Mouse (Mus musculus): ENCODE measurements around the gene Wnk2.
"Not testable (repeated sequence)": the region's sequence is repeated elsewhere in the genome, so short reads cannot be mapped to it uniquely, and the experiment has no call there.

The Wnk2 gene

GRCm38 (mm10) chr13:49094667-49095066 is 53.1 kb downstream of the Wnk2 start:
- no peak for DNase-seq (ENCODE audit: low spot score)

GRCm38 (mm10) chr13:49093471-49093891 is 54.3 kb downstream of the Wnk2 start:
- no peak for DNase-seq (ENCODE audit: low spot score)

- no peak for DNase-seq (ENCODE audit: low spot score)
Measured at GRCm38 (mm10) chr13:49092596-49092995, 55.2 kb downstream of the Wnk2 start.

GRCm38 (mm10) chr13:49090176-49090575 is 57.6 kb downstream of the Wnk2 start:
- no peak for DNase-seq (ENCODE audit: low spot score)

GRCm38 (mm10) chr13:49088874-49089273 is 58.9 kb downstream of the Wnk2 start:
- DNase-seq (ENCODE audit: low spot score): no peak

GRCm38 (mm10) chr13:49087420-49087819 is 60.4 kb downstream of the Wnk2 start:
- DNase-seq (ENCODE audit: low spot score): no peak

- DNase-seq (ENCODE audit: low spot score): no peak
Measured at GRCm38 (mm10) chr13:49086431-49086830, 61.4 kb downstream of the Wnk2 start.

GRCm38 (mm10) chr13:49085211-49085610 is 62.6 kb downstream of the Wnk2 start:
- no peak for DNase-seq (ENCODE audit: low spot score)

- DNase-seq (ENCODE audit: low spot score): no peak
Measured at GRCm38 (mm10) chr13:49084781-49085180, 63.0 kb downstream of the Wnk2 start.

GRCm38 (mm10) chr13:49083941-49084340 is 63.9 kb downstream of the Wnk2 start:
- no peak for DNase-seq (ENCODE audit: low spot score)

GRCm38 (mm10) chr13:49082151-49082879 is 65.5 kb downstream of the Wnk2 start:
- DNase-seq (ENCODE audit: low spot score): no peak

- DNase-seq (ENCODE audit: low spot score): no peak
Measured at GRCm38 (mm10) chr13:49076196-49076595, 71.6 kb downstream of the Wnk2 start.

- no peak for DNase-seq (ENCODE audit: low spot score)
Measured at GRCm38 (mm10) chr13:49075377-49075776, 72.4 kb downstream of the Wnk2 start.

GRCm38 (mm10) chr13:49073295-49073694 is 74.5 kb downstream of the Wnk2 start:
- no peak for DNase-seq (ENCODE audit: low spot score)

- no peak for DNase-seq (ENCODE audit: low spot score)
Measured at GRCm38 (mm10) chr13:49071861-49072260, 76.0 kb downstream of the Wnk2 start.

- no peak for DNase-seq (ENCODE audit: low spot score)
Measured at GRCm38 (mm10) chr13:49069979-49070378, 77.8 kb downstream of the Wnk2 start.

GRCm38 (mm10) chr13:49069393-49069792 is 78.4 kb downstream of the Wnk2 start:
- no peak for DNase-seq (ENCODE audit: low spot score)

GRCm38 (mm10) chr13:49064257-49064656 is 83.6 kb downstream of the Wnk2 start:
- no peak for DNase-seq (ENCODE audit: low spot score)

GRCm38 (mm10) chr13:49060456-49060855 is 87.4 kb downstream of the Wnk2 start:
- no peak for DNase-seq (ENCODE audit: low spot score)

- DNase-seq (ENCODE audit: low spot score): peak; percentile 26
Measured at GRCm38 (mm10) chr13:49058528-49058927, 89.3 kb downstream of the Wnk2 start.

GRCm38 (mm10) chr13:49056304-49056703 is 91.5 kb downstream of the Wnk2 start:
- no peak for DNase-seq (ENCODE audit: low spot score)

- not testable (repeated sequence) for DNase-seq (ENCODE audit: low spot score)
Measured at GRCm38 (mm10) chr13:49054753-49055152, 93.1 kb downstream of the Wnk2 start.

GRCm38 (mm10) chr13:49053333-49053732 is 94.5 kb downstream of the Wnk2 start:
- no peak for DNase-seq (ENCODE audit: low spot score)

- DNase-seq (ENCODE audit: low spot score): no peak
Measured at GRCm38 (mm10) chr13:49052512-49052911, 95.3 kb downstream of the Wnk2 start.

All from urinary bladder, postnatal 25 days (tissue).